Mouse (Mus musculus): ENCODE results near the gene Mki67.

DNA sequence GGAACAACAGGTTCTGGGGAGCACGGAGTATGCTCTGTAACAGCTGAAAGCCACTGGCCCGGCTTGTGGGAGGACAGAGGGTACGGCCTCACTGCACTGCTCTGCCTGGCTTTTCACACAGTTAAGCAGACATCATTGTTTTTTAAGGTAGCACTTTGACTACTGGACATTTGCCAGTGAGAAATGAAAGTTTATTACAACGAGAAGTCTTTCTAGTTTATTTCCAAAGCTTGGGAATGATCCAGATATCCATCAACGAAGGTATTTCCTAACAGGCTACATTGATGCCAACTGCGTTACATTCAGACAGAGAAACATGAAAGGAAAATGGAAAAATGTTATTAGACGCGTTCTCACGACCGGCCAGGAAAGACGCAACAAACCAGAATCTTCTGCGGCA is 11.9 kb upstream of the Mki67 start:
- TF ChIP-seq GATA1 (IDR thresholded peaks at IDR 0.05; ENCODE audit: borderline replicate concordance, low read length) (no peak), FLI1 (IDR thresholded peaks at IDR 0.05; ENCODE audit: low read length) (no peak)
